Mouse (Mus musculus) heart, adult 2 months (tissue): ENCODE data around the gene Dtl.

Experiments used
- CTCF ChIP-seq: fragments of 200-600 bp; IDR thresholded peaks from 2 replicates; pipeline ENCODE4 v1.8.1; 2022; ENCODE audit warnings: antibody characterized with exemption, mild to moderate bottlenecking, moderate library complexity
- POLR2A ChIP-seq: fragments of 200-500 bp; IDR thresholded peaks from 2 replicates; pipeline ENCODE4 v1.6.1; 2011; ENCODE audit warnings: mild to moderate bottlenecking, low read depth, low read length, control low read depth; ENCODE audit not compliant: insufficient read depth

DNA sequence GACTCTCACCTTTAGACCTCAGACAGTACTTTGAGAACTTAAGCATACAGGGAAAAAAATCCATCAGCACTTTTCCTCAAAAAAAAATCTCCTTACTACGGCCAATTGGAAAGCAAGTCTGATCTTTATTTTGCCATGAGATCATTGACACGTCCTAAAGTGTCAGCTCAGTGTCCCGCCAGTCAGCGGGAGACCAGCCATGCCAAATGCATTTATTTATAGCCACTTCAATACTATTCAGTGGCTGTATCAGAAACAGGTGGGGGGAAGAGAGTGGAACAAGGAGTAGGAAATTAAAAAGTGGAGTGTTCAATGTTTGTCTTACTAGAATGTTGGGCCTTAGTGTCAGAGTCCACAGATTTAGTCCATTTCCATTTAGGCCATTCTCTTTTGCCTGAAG lies 24.6 kb downstream of the Dtl start:
- TF ChIP-seq CTCF: no peak
- no peak for TF ChIP-seq POLR2A
